Mouse (Mus musculus): ENCODE data around the gene Ssh2. TPM values are rescaled to one million over a fixed set of nuclear protein-coding genes. Genes with fewer than 3 reads are reported as not detected.
A peak's percentile ranks its signal among the peaks of the same experiment; 100 is the strongest.

Gene Ssh2
- polyA plus RNA-seq, 1 experiment: 13.5 TPM

DNA sequence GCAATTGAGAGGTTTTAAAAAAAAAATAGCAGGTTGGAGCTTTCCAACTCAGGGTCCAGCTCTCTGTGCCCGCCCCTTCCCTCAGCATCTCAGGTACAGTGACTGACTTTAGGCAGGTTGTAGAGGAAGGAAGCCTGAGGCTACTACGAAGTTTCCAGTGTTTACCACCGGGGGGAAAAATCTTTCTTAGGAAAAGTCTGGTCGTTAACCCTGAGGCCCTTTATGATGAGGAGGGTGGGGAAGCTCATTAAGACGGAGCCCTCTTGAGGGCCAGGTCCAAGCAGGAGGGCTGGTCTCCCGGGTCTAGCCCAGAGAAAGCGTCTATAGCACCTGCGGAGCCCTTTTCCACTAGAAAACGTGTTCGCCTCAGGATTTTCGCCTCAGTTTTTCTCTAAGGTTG is 604 bp upstream of the Ssh2 start:
- Histone ChIP-seq H3K4me3 (ENCODE audit: insufficient read depth, low read length) (peak overlapping the region; percentile 80), H3K4me1 (ENCODE audit: control insufficient read depth, insufficient read depth, low read length) (no peaks in the 10 kb centered on the region), H3K27ac (ENCODE audit: insufficient read depth, low read length) (no peak overlapping the region)
- TF ChIP-seq POLR2A (IDR thresholded peaks at IDR 0.05; ENCODE audit: low read depth, low read length) (no peak), CTCF (IDR thresholded peaks at IDR 0.05; ENCODE audit: borderline replicate concordance, insufficient read depth, low read length) (no peak)

DNA sequence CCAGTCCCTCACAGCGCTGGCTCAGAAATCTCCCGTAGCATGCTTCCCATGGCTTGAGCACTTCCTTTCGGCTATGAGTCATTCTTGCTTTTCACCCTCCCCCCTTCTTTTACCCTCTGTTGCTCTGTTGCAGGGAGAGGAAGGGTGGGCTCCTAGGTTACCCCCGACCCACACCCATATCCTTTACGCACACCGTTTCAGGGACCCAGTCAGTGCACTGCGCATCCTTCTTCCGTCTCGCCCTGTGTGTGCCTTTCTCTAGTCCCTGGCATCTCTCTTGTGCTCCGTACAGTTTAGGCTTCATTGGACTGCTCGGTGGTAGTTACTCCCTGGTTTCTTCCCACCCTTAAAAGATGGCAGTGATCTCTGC is 659 bp downstream of the Ssh2 start:
- Histone ChIP-seq H3K4me1 (ENCODE audit: control insufficient read depth, insufficient read depth, low read length) (no peaks in the 10 kb centered on the region), H3K4me3 (ENCODE audit: insufficient read depth, low read length) (peak overlapping the region; percentile 80), H3K27ac (ENCODE audit: insufficient read depth, low read length) (peak overlapping the region; percentile 45; the same call in 1 of the 2 replicates)
- TF ChIP-seq POLR2A (IDR thresholded peaks at IDR 0.05; ENCODE audit: low read depth, low read length) (0 out of 2 replicates have a peak, but pooled peaks have one; percentile 14), CTCF (IDR thresholded peaks at IDR 0.05; ENCODE audit: borderline replicate concordance, insufficient read depth, low read length) (no peak)

DNA sequence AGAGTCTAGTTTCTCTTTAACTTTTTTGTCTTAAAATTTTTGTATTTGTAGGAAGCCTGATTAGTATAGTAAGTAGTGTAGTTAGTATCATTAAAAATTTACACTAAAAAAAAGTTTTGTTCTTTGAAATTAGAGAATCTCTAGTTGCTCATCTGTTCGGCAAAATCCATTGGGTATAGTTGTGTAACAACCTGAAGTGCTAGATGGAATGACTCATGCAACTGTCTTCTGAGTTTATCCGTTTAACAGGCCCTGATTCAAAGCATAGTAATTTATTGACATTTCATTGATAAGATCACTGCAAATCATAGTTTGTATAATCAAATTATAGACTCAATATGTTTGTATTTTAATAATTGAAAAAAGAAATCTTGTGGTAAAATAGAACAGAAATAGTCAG is 14.7 kb downstream of the Ssh2 start:
- H3K4me3 ChIP-seq (ENCODE audit: insufficient read depth, low read length): no peak overlapping the region
- TF ChIP-seq CTCF (IDR thresholded peaks at IDR 0.05; ENCODE audit: borderline replicate concordance, insufficient read depth, low read length) (no peak), POLR2A (IDR thresholded peaks at IDR 0.05; ENCODE audit: low read depth, low read length) (no peak)
- no peaks in the 10 kb centered on the region for H3K4me1 ChIP-seq (ENCODE audit: control insufficient read depth, insufficient read depth, low read length)
- no peak overlapping the region for H3K27ac ChIP-seq (ENCODE audit: insufficient read depth, low read length)

DNA sequence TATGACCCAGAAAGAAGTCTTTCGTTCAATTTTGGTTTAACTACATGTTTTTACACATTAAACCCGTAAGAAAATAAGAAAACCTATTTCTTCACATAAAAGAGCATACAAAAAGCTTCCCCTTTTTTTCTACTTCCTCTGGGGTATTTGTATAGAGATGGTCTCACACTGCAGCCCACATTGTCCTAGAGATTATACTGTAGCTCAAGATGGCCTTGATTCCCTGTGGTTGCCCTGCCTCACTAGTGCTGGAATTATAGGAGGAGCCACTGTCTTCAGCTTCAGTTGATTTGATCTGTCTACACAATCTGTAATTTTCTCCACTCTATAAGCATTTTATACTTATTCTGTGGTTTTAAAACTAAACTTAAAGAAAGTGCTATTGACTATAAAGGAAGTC is 15.4 kb downstream of the Ssh2 start:
- H3K4me1 ChIP-seq (ENCODE audit: control insufficient read depth, insufficient read depth, low read length): no peaks in the 10 kb centered on the region
- H3K27ac ChIP-seq (ENCODE audit: insufficient read depth, low read length): no peak overlapping the region
- TF ChIP-seq POLR2A (IDR thresholded peaks at IDR 0.05; ENCODE audit: low read depth, low read length) (no peak), CTCF (IDR thresholded peaks at IDR 0.05; ENCODE audit: borderline replicate concordance, insufficient read depth, low read length) (no peak)
- H3K4me3 ChIP-seq (ENCODE audit: insufficient read depth, low read length): no peak overlapping the region

DNA sequence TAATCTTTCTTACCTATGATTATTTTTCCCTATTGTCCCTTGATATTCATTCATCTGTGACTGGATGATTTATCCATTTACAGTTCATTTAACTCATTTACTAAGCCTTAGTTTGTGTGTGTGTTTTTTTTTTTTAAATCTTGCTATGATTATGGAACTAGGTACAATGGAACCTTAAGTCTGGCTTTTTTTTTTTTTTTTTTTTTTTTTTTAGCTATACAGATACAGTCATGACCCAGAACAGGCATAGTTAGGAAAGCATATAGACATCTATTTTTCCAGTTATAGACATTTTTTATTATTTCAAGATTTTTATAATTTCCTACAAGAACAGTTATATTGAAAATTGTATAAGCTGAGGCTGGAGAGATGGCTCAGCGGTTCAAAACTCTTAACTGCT is 19.2 kb downstream of the Ssh2 start:
- H3K27ac ChIP-seq (ENCODE audit: insufficient read depth, low read length): no peak overlapping the region
- H3K4me1 ChIP-seq (ENCODE audit: control insufficient read depth, insufficient read depth, low read length): no peaks in the 10 kb centered on the region
- TF ChIP-seq POLR2A (IDR thresholded peaks at IDR 0.05; ENCODE audit: low read depth, low read length) (no peak), CTCF (IDR thresholded peaks at IDR 0.05; ENCODE audit: borderline replicate concordance, insufficient read depth, low read length) (no peak)
- no peak overlapping the region for H3K4me3 ChIP-seq (ENCODE audit: insufficient read depth, low read length)

DNA sequence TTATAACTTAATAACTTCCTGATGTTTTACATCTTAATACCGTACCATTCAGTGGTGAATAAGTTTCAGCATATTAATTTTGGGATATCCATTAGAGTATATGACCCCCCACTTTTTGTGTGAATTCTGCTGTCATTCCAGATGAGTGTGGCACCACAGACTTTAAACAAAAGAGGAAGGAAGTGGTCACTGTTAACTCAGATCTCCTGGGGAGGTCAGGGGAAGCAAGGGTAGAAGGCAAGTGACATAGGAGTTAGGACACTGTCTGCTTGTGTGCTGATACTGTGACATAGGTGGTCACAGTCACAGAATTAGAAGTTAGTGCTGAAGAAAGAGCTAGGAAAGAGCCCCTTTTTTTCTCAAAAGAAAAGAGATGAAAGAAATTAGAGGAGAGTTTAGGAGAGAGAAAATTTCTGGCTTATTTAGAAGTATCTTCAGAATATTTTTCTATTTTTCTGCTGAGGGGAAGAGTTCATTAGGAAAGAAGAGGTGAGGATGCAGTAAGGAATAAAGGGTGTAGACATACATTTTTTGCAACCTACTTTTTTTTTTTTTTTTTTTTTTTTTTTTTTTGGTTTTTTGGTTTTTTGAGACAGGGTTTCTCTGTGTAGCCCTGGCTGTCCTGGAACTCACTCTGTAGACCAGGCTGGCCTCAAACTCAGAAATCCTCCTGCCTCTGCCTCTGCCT is 23.7 kb downstream of the Ssh2 start:
- Histone ChIP-seq H3K27ac (ENCODE audit: insufficient read depth, low read length) (no peak overlapping the region), H3K4me1 (ENCODE audit: control insufficient read depth, insufficient read depth, low read length) (no peaks in the 10 kb centered on the region), H3K4me3 (ENCODE audit: insufficient read depth, low read length) (no peak overlapping the region)
- no peak for TF ChIP-seq POLR2A (IDR thresholded peaks at IDR 0.05; ENCODE audit: low read depth, low read length)
- no peak for TF ChIP-seq CTCF (IDR thresholded peaks at IDR 0.05; ENCODE audit: borderline replicate concordance, insufficient read depth, low read length)

DNA sequence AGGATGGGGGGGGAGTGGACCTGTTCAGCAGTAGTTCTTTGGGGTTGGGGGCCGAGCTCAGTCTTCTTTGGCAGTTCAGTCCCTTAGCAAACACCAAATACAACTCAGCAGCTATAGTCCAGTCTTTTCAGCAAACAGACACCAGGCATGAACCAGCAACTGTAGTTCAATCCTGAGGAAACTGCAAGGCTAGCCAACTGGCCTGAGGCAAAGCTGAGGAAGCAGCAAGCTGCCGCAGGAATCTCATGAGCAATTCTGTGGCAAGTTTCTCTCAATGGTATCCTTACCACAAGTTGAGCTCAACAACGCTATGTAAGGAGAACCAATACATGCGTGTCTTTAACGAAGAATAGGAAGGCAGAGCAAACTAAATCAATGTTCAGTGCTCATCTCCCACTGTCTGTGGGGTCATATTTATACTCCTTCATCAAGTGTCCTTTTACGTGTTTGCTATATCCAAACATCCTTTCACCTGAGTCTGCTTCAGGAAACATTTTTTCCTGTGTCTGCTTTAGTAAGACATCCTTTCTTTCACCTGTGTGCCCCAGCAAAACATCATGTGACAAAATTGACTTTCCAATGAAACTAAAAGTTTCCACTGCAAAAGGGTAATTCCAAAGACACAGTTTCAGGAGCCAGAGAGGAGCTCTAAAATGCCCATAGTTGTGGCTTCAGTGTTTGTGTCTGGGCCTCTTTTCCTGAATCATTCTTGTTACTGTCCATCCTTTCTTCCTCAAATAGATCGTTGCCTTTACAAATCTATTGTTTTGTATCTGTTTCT is 24.6 kb downstream of the Ssh2 start:
- Histone ChIP-seq H3K4me3 (ENCODE audit: insufficient read depth, low read length) (no peak overlapping the region), H3K4me1 (ENCODE audit: control insufficient read depth, insufficient read depth, low read length) (no peaks in the 10 kb centered on the region), H3K27ac (ENCODE audit: insufficient read depth, low read length) (no peak overlapping the region)
- no peak for TF ChIP-seq CTCF (IDR thresholded peaks at IDR 0.05; ENCODE audit: borderline replicate concordance, insufficient read depth, low read length)
- TF ChIP-seq POLR2A (IDR thresholded peaks at IDR 0.05; ENCODE audit: low read depth, low read length): no peak

DNA sequence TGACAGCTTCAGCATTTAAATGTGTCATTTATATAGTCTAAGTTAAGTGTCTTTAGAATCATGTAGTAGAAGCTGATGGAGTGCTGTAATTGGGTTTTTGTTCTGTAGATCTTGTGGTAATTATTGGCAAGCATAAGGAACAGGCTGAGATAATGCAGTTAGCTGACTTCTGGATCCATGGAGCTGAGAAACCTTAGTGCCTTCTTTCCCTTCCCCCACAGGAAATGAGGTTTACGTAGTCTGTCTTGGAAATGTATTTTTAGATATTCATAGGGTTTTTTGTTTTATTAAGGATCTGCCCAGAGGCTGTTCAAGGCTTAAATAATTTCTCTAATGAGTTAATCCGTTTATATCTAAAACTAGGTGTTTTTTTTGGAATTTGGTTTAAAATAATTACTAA is 26.8 kb downstream of the Ssh2 start:
- H3K27ac ChIP-seq (ENCODE audit: insufficient read depth, low read length): no peak overlapping the region
- no peak for TF ChIP-seq POLR2A (IDR thresholded peaks at IDR 0.05; ENCODE audit: low read depth, low read length)
- no peak for TF ChIP-seq CTCF (IDR thresholded peaks at IDR 0.05; ENCODE audit: borderline replicate concordance, insufficient read depth, low read length)
- no peaks in the 10 kb centered on the region for H3K4me1 ChIP-seq (ENCODE audit: control insufficient read depth, insufficient read depth, low read length)
- no peak overlapping the region for H3K4me3 ChIP-seq (ENCODE audit: insufficient read depth, low read length)

DNA sequence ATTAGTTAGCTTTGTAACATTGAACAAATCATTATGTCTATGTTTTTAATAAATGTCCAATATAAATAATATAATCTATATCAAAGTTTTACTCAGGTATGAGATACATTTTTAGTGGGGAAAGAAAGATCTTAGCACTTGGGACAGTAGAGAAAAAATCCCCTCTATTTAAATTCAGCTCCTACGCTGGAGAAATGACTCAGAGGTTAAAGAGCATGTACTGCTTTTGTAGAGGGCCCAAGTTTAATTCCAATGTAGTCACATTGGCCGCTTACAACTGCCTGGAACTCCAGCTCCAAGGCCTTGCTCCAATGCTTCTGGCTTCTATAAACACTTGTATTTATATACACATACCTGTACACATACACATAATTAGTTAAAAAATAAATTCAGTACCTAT is 36.7 kb downstream of the Ssh2 start:
- H3K4me3 ChIP-seq (ENCODE audit: insufficient read depth, low read length): no peak overlapping the region

DNA sequence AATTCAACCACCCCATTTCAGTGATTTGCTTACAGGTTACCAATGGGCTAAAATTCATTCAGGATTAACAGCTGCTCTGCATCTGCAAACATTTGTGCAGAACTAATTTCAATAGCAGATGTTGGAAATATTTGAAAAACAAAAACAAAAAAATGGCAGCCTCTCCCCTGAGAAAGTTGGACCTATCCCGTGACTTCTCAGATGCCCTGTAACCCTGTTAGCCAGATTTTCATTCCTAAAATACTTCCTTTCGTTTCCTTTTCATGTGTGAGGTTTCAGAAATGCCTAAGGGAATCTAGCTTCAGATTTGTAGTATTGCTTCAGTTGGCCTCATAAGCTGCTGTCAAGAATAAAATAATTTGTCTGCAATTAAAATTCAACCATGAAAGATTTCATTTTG is 43.4 kb downstream of the Ssh2 start:
- TF ChIP-seq POLR2A (IDR thresholded peaks at IDR 0.05; ENCODE audit: low read depth, low read length): no peak
- TF ChIP-seq CTCF (IDR thresholded peaks at IDR 0.05; ENCODE audit: borderline replicate concordance, insufficient read depth, low read length): no peak
- no peak overlapping the region for H3K4me3 ChIP-seq (ENCODE audit: insufficient read depth, low read length)
- 0 out of 2 replicates have a peak overlapping the region, but pooled peaks have one; percentile 18 for H3K27ac ChIP-seq (ENCODE audit: insufficient read depth, low read length)
- H3K4me1 ChIP-seq (ENCODE audit: control insufficient read depth, insufficient read depth, low read length): no peaks in the 10 kb centered on the region; the same call in 1 of the 2 replicates

More for the DNA sequence above, 36.7 kb downstream of the Ssh2 start:
- Histone ChIP-seq H3K27ac (ENCODE audit: insufficient read depth, low read length) (no peak overlapping the region), H3K4me1 (ENCODE audit: control insufficient read depth, insufficient read depth, low read length) (no peaks in the 10 kb centered on the region)
- no peak for TF ChIP-seq POLR2A (IDR thresholded peaks at IDR 0.05; ENCODE audit: low read depth, low read length)
- no peak for TF ChIP-seq CTCF (IDR thresholded peaks at IDR 0.05; ENCODE audit: borderline replicate concordance, insufficient read depth, low read length)
